Mouse (Mus musculus) limb, embryonic 14.5 days (tissue): Measurements from ENCODE around the gene Ing1. TPM values are rescaled to one million over a fixed set of nuclear protein-coding genes. Genes with fewer than 3 reads are reported as not detected.

Experiments used
- ATAC-seq: fragments of 200-750 bp; cut with Nextera tagmentation; 2 replicates; pipeline ENCODE4 v1.8.0; 2017; ENCODE audit warnings: low read depth, moderate number of reproducible peaks, moderate TSS enrichment; ENCODE audit not compliant: low FRiP score
- DNase-seq: peaks from one replicate; pipeline ENCODE4 v3.0.0-alpha.2; 2015; ENCODE audit warnings: low spot score
- H3K27ac ChIP-seq: fragments of 300-500 bp; sonication (generic); replicated peaks from 2 replicates; pipeline ENCODE4 v1.5.1; 2014; ENCODE audit warnings: low read depth, mild to moderate bottlenecking, low read length, moderate library complexity, mixed read lengths
- H3K27me3 ChIP-seq: fragments of 300-500 bp; sonication (generic); 2 replicates; pipeline ENCODE4 v1.6.1; 2014; ENCODE audit warnings: low read length, mixed read lengths; ENCODE audit not compliant: control insufficient read depth, insufficient read depth
- H3K36me3 ChIP-seq: fragments of 300-500 bp; sonication (generic); 2 replicates; pipeline ENCODE4 v1.6.1; 2014; ENCODE audit warnings: mild to moderate bottlenecking, low read length, moderate library complexity, mixed read lengths; ENCODE audit not compliant: control insufficient read depth, insufficient read depth
- H3K4me1 ChIP-seq: fragments of 300-500 bp; sonication (generic); 2 replicates; pipeline ENCODE4 v1.6.1; 2014; ENCODE audit warnings: antibody characterized with exemption, low read length, mixed read lengths; ENCODE audit not compliant: control insufficient read depth, insufficient read depth
- H3K4me2 ChIP-seq: fragments of 300-500 bp; sonication (generic); replicated peaks from 2 replicates; pipeline ENCODE4 v1.6.1; 2014; ENCODE audit warnings: low read depth, mild to moderate bottlenecking, low read length, moderate library complexity; ENCODE audit not compliant: severe bottlenecking
- H3K4me3 ChIP-seq: fragments of 300-500 bp; sonication (generic); replicated peaks from 2 replicates; pipeline ENCODE4 v1.5.1; 2014; ENCODE audit warnings: low read length
- H3K9ac ChIP-seq: fragments of 300-500 bp; sonication (generic); 2 replicates; pipeline ENCODE4 v1.6.1; 2014; ENCODE audit warnings: mild to moderate bottlenecking, low read depth, low read length, moderate library complexity; ENCODE audit not compliant: severe bottlenecking
- H3K9me3 ChIP-seq: fragments of 300-500 bp; sonication (generic); 2 replicates; pipeline ENCODE4 v1.6.1; 2016; ENCODE audit warnings: low read length; ENCODE audit not compliant: control insufficient read depth
- POLR2A ChIP-seq: fragments of 200-500 bp; IDR thresholded peaks from 2 replicates; pipeline ENCODE4 v1.8.0; 2012; ENCODE audit warnings: inconsistent platforms, mild to moderate bottlenecking, moderate library complexity, borderline replicate concordance; ENCODE audit not compliant: insufficient read depth, insufficient read length; ENCODE audit errors: extremely low read depth
- WGBS: fragments of 180-500 bp; shearing (Covaris S2); extraction: QIAGEN DNeasy Blood & Tissue Kit; methylation state at CpG from one replicate; pipeline ENCODE4 v1.1.7; 2014; 5-methylcytosine and 5-hydroxymethylcytosine counted together
- polyA plus RNA-seq, 2 experiments: library from polyadenylated mRNA; depleted of rRNA in 1 of 2; stranded (reverse) in 1 of 2; unstranded in 1 of 2; fragments of >200 nt; fragmentation: Nextera tagmentation in 1 of 2; extraction: Ambion mirVana in 1 of 2; gene quantifications; 2 replicates each; pipeline versions ENCODE4 v1.2.1 to v1.2.3; 2012 to 2014

The Ing1 gene
- polyA plus RNA-seq, 2 experiments, result 42.9 to 63.6 TPM

DNA sequence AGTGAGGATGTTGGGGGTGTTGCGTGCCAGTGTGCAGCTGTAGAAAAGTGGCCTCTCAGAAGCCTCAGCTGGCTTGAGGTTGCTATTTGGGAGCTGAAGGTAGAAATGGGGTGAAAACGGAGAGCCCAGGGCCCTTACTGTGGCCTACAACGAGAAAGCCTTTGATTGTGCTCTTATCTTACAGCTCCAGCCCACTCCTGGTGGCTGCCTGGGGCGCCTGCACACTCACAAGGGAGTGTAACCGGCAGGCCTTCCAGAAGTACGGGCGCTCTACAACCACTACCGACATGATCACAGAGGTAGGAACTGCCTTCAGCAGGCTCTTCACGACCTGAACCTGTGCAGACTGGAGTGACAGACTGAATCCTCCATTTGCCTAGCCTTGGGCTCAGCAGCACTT is 42.7 kb upstream of the Ing1 start:
- Histone ChIP-seq H3K36me3 (peaks cover 91% of the 10 kb centered on the region), H3K4me1 (no peaks in the 10 kb centered on the region), H3K4me3 (no peak overlapping the region), H3K9ac (no peak overlapping the region), H3K4me2 (no peak overlapping the region), H3K9me3 (no peaks in the 10 kb centered on the region), H3K27me3 (no peaks in the 10 kb centered on the region), H3K27ac (no peak overlapping the region)
- no peak for DNase-seq
- no peak for TF ChIP-seq POLR2A
- WGBS, result 89% methylated on average over 9 of the region's 9 CpGs
- ATAC-seq, result no peak

DNA sequence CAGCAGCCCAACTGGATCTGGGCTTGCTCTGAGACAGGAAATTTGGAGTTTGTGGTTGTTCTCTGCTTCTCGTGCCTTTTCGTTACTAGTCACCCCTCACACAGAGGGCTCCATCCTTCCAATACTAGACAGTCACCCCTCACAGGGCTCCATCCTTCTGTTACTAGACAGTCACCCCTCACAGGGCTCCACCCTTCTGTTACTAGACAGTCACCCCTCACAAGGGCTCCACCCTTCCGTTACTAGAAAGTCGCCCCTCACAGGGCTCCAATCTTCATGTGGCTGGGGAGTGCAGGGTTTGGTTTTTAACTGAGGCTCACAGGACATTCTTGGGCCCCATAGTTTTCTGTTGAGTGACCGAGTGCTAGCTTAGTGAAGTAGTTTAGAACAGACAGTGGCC is 42.1 kb upstream of the Ing1 start:
- no peak for TF ChIP-seq POLR2A
- ATAC-seq (no peak), DNase-seq (no peak)
- no peaks in the 10 kb centered on the region for H3K27me3 ChIP-seq
- H3K4me1 ChIP-seq, result no peaks in the 10 kb centered on the region
- H3K9me3 ChIP-seq, result no peaks in the 10 kb centered on the region
- H3K9ac ChIP-seq, result no peak overlapping the region
- no peak overlapping the region for H3K27ac ChIP-seq
- WGBS, result 88% methylated on average over 5 of the region's 5 CpGs
- peaks cover 91% of the 10 kb centered on the region for H3K36me3 ChIP-seq
- H3K4me2 ChIP-seq, result no peak overlapping the region
- no peak overlapping the region for H3K4me3 ChIP-seq

DNA sequence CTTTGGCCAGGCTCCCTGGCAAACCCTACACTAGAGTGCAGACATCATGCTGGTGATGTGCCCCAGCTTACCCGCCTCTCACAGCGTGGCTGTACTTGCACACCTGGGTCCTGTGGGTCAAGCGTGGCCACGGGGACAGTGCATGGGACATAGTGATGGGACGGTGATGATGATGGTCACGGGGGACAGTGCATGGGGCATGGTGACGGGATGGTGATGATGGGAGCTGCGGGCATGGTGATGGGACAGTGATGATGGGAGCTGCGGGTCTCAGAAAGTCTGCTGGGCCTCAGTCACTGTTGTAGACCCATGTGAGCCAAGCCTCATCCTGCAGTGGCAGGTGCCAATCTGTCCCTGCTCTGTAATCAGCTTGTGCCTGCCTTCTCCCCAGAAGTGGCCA is 39.1 kb upstream of the Ing1 start:
- H3K27me3 ChIP-seq, result no peaks in the 10 kb centered on the region
- peaks cover 71% of the 10 kb centered on the region for H3K36me3 ChIP-seq
- no peak overlapping the region for H3K4me3 ChIP-seq
- no peak for ATAC-seq
- no peaks in the 10 kb centered on the region for H3K4me1 ChIP-seq
- no peak for DNase-seq
- no peak for TF ChIP-seq POLR2A
- H3K4me2 ChIP-seq, result no peak overlapping the region
- H3K27ac ChIP-seq, result no peak overlapping the region
- WGBS, result 95% methylated on average over 9 of the region's 9 CpGs
- H3K9ac ChIP-seq, result no peak overlapping the region
- no peaks in the 10 kb centered on the region for H3K9me3 ChIP-seq

DNA sequence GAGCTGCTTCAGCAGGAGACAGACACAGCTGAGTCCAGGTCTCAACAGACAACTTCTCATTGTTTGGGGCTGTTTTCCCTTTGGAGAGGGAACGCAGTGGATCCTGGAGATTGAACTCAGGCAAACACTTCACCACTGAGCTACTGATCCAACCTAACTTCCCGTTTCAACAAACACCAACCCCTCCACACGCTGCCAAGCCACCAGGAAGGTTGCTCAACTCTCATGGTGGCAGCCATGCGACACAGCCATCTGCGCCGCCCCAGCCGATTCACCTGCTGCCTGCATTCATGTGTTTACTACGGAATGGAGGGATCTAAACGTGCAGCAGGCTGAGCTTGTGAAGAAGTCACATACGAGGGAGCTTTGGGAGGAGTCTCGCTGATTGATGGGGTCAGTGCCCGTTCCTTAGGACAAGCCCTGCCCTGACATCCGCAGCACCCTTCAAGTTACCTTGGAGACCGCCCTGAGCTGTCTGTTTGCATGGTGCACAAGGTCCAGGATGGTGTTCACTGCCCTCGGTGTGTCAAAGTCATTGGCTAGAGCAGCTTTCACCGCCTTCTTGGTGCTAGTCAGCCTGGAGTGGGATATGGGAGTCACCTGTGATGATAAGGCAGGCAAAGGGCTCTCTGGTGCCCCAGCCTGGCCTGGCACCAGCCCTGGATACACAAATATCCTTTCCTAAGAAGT is 37.9 kb upstream of the Ing1 start:
- Histone ChIP-seq H3K9ac (no peak overlapping the region), H3K27me3 (no peaks in the 10 kb centered on the region), H3K27ac (no peak overlapping the region), H3K9me3 (no peaks in the 10 kb centered on the region), H3K36me3 (peaks cover 71% of the 10 kb centered on the region), H3K4me2 (no peak overlapping the region), H3K4me3 (no peak overlapping the region), H3K4me1 (no peaks in the 10 kb centered on the region)
- no peak for DNase-seq
- WGBS, result 84% methylated on average over 16 of the region's 16 CpGs
- TF ChIP-seq POLR2A, result no peak
- ATAC-seq, result no peak

DNA sequence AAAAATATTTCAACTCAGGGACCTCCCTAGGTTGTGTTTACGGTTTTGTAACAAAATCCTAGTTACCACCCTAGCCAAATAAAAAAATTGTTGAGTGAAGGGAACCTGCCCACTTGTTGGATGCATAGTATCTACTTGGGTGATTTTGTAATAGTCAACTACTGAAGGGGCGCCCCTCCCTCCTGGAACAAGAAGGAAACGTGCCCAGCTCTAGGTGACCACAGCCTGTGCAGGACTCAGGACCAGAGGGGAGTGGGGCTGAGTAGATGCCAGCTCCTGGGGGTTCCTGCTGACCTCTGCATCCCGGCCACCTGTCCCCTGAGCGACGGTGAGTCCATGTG is 37.3 kb upstream of the Ing1 start:
- Histone ChIP-seq H3K27ac (no peak overlapping the region), H3K4me1 (no peaks in the 10 kb centered on the region), H3K36me3 (peaks cover 70% of the 10 kb centered on the region), H3K9ac (no peak overlapping the region), H3K4me2 (no peak overlapping the region), H3K9me3 (no peaks in the 10 kb centered on the region), H3K4me3 (no peak overlapping the region), H3K27me3 (no peaks in the 10 kb centered on the region)
- 89% methylated on average over 6 of the region's 6 CpGs for WGBS
- DNase-seq (no peak), ATAC-seq (no peak)
- TF ChIP-seq POLR2A, result no peak

DNA sequence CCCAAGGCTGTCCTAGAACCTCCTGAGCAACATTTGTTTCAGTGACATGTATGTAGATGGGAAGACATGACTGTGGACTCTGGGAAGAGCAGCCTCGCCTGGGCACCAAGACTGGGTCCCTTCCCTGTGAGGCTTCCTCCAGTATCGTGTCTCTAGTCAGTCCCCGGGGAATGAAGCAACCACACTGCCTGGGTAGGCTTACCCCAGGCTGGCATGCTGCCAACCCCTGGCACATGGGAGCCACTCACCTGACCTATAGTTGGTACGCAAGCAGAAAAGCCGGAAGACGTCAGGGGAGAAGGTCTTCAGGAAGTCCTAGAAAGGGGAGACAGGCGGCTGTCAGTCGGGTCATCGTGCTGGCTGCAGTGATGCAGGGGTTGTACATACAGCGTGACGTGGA is 36.7 kb upstream of the Ing1 start:
- ATAC-seq, result no peak

More for the DNA sequence above, 36.7 kb upstream of the Ing1 start:
- no peak overlapping the region for H3K4me3 ChIP-seq
- peaks cover 65% of the 10 kb centered on the region for H3K36me3 ChIP-seq
- no peak for DNase-seq
- no peak overlapping the region for H3K9ac ChIP-seq
- no peaks in the 10 kb centered on the region for H3K4me1 ChIP-seq
- WGBS, result 91% methylated on average over 11 of the region's 11 CpGs
- no peak overlapping the region for H3K27ac ChIP-seq
- H3K4me2 ChIP-seq, result no peak overlapping the region
- TF ChIP-seq POLR2A, result no peak
- no peaks in the 10 kb centered on the region for H3K27me3 ChIP-seq
- no peaks in the 10 kb centered on the region for H3K9me3 ChIP-seq
